Mouse (Mus musculus): Measurements from ENCODE around the gene Olfr1333. TPM values are rescaled to one million over a fixed set of nuclear protein-coding genes. Genes with fewer than 3 reads are reported as not detected.
"Not testable (repeated sequence)": the region's sequence is repeated elsewhere in the genome, so short reads cannot be mapped to it uniquely, and the experiment has no call there.

Olfr1333 gene
- not detected in 2 replicates for polyA plus RNA-seq (2014; fragmentation: Nextera tagmentation; extraction: Ambion mirVana)

- no peak within 1 kb of the TSS for H3K4me2 ChIP-seq
- no peak within 1 kb of the TSS for H3K4me3 ChIP-seq (ENCODE audit: low read depth, low read length)
- no peak within 1 kb of the TSS for H3K9ac ChIP-seq (ENCODE audit: low read depth, low read length)
- no peak for ATAC-seq (replicated peaks; ENCODE audit: low FRiP score)
- WGBS: 94% methylated on average over 1 of the region's 1 CpGs
- no peak within 1 kb of the TSS for H3K27ac ChIP-seq (ENCODE audit: low read depth, low read length)
- no peaks in the 10 kb centered on the region for H3K9me3 ChIP-seq (ENCODE audit: control insufficient read depth, low read length)
- no peaks in the 10 kb centered on the region for H3K4me1 ChIP-seq (replicated peaks; ENCODE audit: control insufficient read depth, insufficient read depth, low read length)
- H3K36me3 ChIP-seq (ENCODE audit: control insufficient read depth, insufficient read depth, low read length): no peaks in the 10 kb centered on the region
- H3K27me3 ChIP-seq (replicated peaks; ENCODE audit: control insufficient read depth, insufficient read depth, low read length): no peaks in the 10 kb centered on the region
- no peak for DNase-seq (ENCODE audit: low spot score)
Measured at GRCm38 (mm10) chr4:118836179-118836578, at the start of gene Olfr1333. Gene Olfr1333, minus strand, starts transcription at chr4:118836279.

- Histone ChIP-seq H3K9me3 (ENCODE audit: control insufficient read depth, low read length) (no peaks in the 10 kb centered on the region), H3K4me2 (no peak overlapping the region), H3K4me3 (ENCODE audit: low read depth, low read length) (no peak overlapping the region), H3K36me3 (ENCODE audit: control insufficient read depth, insufficient read depth, low read length) (no peaks in the 10 kb centered on the region), H3K27me3 (replicated peaks; ENCODE audit: control insufficient read depth, insufficient read depth, low read length) (no peaks in the 10 kb centered on the region), H3K27ac (ENCODE audit: low read depth, low read length) (no peak overlapping the region), H3K9ac (ENCODE audit: low read depth, low read length) (no peak overlapping the region), H3K4me1 (replicated peaks; ENCODE audit: control insufficient read depth, insufficient read depth, low read length) (no peaks in the 10 kb centered on the region)
- DNase-seq (ENCODE audit: low spot score): no peak
- ATAC-seq (replicated peaks; ENCODE audit: low FRiP score): no peak
Measured at GRCm38 (mm10) chr4:118867566-118867965, 31.5 kb upstream of the Olfr1333 start.

GRCm38 (mm10) chr4:118864349-118864748, 28.3 kb upstream of the Olfr1333 start, which contains the start of gene Olfr1331:
Gene Olfr1331, plus strand, starts transcription at chr4:118864649.
- H3K9me3 ChIP-seq (ENCODE audit: control insufficient read depth, low read length): no peaks in the 10 kb centered on the region
- no peak within 1 kb of the TSS for H3K9ac ChIP-seq (ENCODE audit: low read depth, low read length)
- no peaks in the 10 kb centered on the region for H3K4me1 ChIP-seq (replicated peaks; ENCODE audit: control insufficient read depth, insufficient read depth, low read length)
- WGBS: 88% methylated on average over 1 of the region's 1 CpGs
- DNase-seq (ENCODE audit: low spot score): no peak
- no peak within 1 kb of the TSS for H3K4me3 ChIP-seq (ENCODE audit: low read depth, low read length)
- no peak for ATAC-seq (replicated peaks; ENCODE audit: low FRiP score)
- no peak within 1 kb of the TSS for H3K4me2 ChIP-seq
- no peaks in the 10 kb centered on the region for H3K27me3 ChIP-seq (replicated peaks; ENCODE audit: control insufficient read depth, insufficient read depth, low read length)
- no peak within 1 kb of the TSS for H3K27ac ChIP-seq (ENCODE audit: low read depth, low read length)
- H3K36me3 ChIP-seq (ENCODE audit: control insufficient read depth, insufficient read depth, low read length): no peaks in the 10 kb centered on the region

- DNase-seq (ENCODE audit: low spot score) (no peak), ATAC-seq (replicated peaks; ENCODE audit: low FRiP score) (no peak)
- Histone ChIP-seq H3K9me3 (ENCODE audit: control insufficient read depth, low read length) (no peaks in the 10 kb centered on the region), H3K4me3 (ENCODE audit: low read depth, low read length) (no peak overlapping the region), H3K27ac (ENCODE audit: low read depth, low read length) (no peak overlapping the region), H3K9ac (ENCODE audit: low read depth, low read length) (no peak overlapping the region), H3K4me1 (replicated peaks; ENCODE audit: control insufficient read depth, insufficient read depth, low read length) (no peaks in the 10 kb centered on the region), H3K4me2 (no peak overlapping the region), H3K36me3 (ENCODE audit: control insufficient read depth, insufficient read depth, low read length) (no peaks in the 10 kb centered on the region), H3K27me3 (replicated peaks; ENCODE audit: control insufficient read depth, insufficient read depth, low read length) (no peaks in the 10 kb centered on the region)
- 52% methylated on average over 4 of the region's 4 CpGs for WGBS
Measured at GRCm38 (mm10) chr4:118862704-118863103, 26.6 kb upstream of the Olfr1333 start.

- Histone ChIP-seq H3K4me1 (replicated peaks; ENCODE audit: control insufficient read depth, insufficient read depth, low read length) (no peaks in the 10 kb centered on the region), H3K4me3 (ENCODE audit: low read depth, low read length) (no peak overlapping the region), H3K27me3 (replicated peaks; ENCODE audit: control insufficient read depth, insufficient read depth, low read length) (no peaks in the 10 kb centered on the region), H3K36me3 (ENCODE audit: control insufficient read depth, insufficient read depth, low read length) (no peaks in the 10 kb centered on the region), H3K4me2 (no peak overlapping the region), H3K9me3 (ENCODE audit: control insufficient read depth, low read length) (no peaks in the 10 kb centered on the region), H3K27ac (ENCODE audit: low read depth, low read length) (no peak overlapping the region), H3K9ac (ENCODE audit: low read depth, low read length) (no peak overlapping the region)
- WGBS: 75% methylated on average over 1 of the region's 1 CpGs
- DNase-seq (ENCODE audit: low spot score): no peak
- no peak for ATAC-seq (replicated peaks; ENCODE audit: low FRiP score)
Measured at GRCm38 (mm10) chr4:118861791-118862190, 25.7 kb upstream of the Olfr1333 start.

- Histone ChIP-seq H3K4me3 (ENCODE audit: low read depth, low read length) (no peak overlapping the region), H3K27ac (ENCODE audit: low read depth, low read length) (no peak overlapping the region), H3K36me3 (ENCODE audit: control insufficient read depth, insufficient read depth, low read length) (no peaks in the 10 kb centered on the region), H3K4me1 (replicated peaks; ENCODE audit: control insufficient read depth, insufficient read depth, low read length) (no peaks in the 10 kb centered on the region), H3K9ac (ENCODE audit: low read depth, low read length) (no peak overlapping the region), H3K27me3 (replicated peaks; ENCODE audit: control insufficient read depth, insufficient read depth, low read length) (no peaks in the 10 kb centered on the region), H3K4me2 (no peak overlapping the region), H3K9me3 (ENCODE audit: control insufficient read depth, low read length) (no peaks in the 10 kb centered on the region)
- DNase-seq (ENCODE audit: low spot score): no peak
- 83% methylated on average over 1 of the region's 1 CpGs for WGBS
- ATAC-seq (replicated peaks; ENCODE audit: low FRiP score): no peak
Measured at GRCm38 (mm10) chr4:118818921-118819320, 17.2 kb downstream of the Olfr1333 start.

- no peak within 1 kb of the TSS for H3K27ac ChIP-seq (ENCODE audit: low read depth, low read length)
- H3K9ac ChIP-seq (ENCODE audit: low read depth, low read length): no peak within 1 kb of the TSS
- no peak within 1 kb of the TSS for H3K4me3 ChIP-seq (ENCODE audit: low read depth, low read length)
- H3K36me3 ChIP-seq (ENCODE audit: control insufficient read depth, insufficient read depth, low read length): no peaks in the 10 kb centered on the region
- DNase-seq (ENCODE audit: low spot score): no peak
- ATAC-seq (replicated peaks; ENCODE audit: low FRiP score): no peak
- no peak within 1 kb of the TSS for H3K4me2 ChIP-seq
- no peaks in the 10 kb centered on the region for H3K27me3 ChIP-seq (replicated peaks; ENCODE audit: control insufficient read depth, insufficient read depth, low read length)
- H3K4me1 ChIP-seq (replicated peaks; ENCODE audit: control insufficient read depth, insufficient read depth, low read length): no peaks in the 10 kb centered on the region
- 82% methylated on average over 4 of the region's 4 CpGs for WGBS
- no peaks in the 10 kb centered on the region for H3K9me3 ChIP-seq (ENCODE audit: control insufficient read depth, low read length)
Measured at GRCm38 (mm10) chr4:118809844-118810243, 26.2 kb downstream of the Olfr1333 start, which contains the start of gene Olfr1335. Gene Olfr1335, minus strand, starts transcription at chr4:118809944.

- ATAC-seq (replicated peaks; ENCODE audit: low FRiP score); H3K9ac ChIP-seq (ENCODE audit: low read depth, low read length); H3K27ac ChIP-seq (ENCODE audit: low read depth, low read length); H3K27me3 ChIP-seq (replicated peaks; ENCODE audit: control insufficient read depth, insufficient read depth, low read length); DNase-seq (ENCODE audit: low spot score); H3K4me2 ChIP-seq; H3K4me3 ChIP-seq (ENCODE audit: low read depth, low read length); H3K36me3 ChIP-seq (ENCODE audit: control insufficient read depth, insufficient read depth, low read length); H3K4me1 ChIP-seq (replicated peaks; ENCODE audit: control insufficient read depth, insufficient read depth, low read length); H3K9me3 ChIP-seq (ENCODE audit: control insufficient read depth, low read length): not testable (repeated sequence)
Measured at GRCm38 (mm10) chr4:118792796-118793195, 43.3 kb downstream of the Olfr1333 start.

- Histone ChIP-seq H3K4me2 (no peak within 1 kb of the TSS), H3K36me3 (ENCODE audit: control insufficient read depth, insufficient read depth, low read length) (no peaks in the 10 kb centered on the region), H3K9me3 (ENCODE audit: control insufficient read depth, low read length) (no peaks in the 10 kb centered on the region), H3K4me3 (ENCODE audit: low read depth, low read length) (no peak within 1 kb of the TSS), H3K27ac (ENCODE audit: low read depth, low read length) (no peak within 1 kb of the TSS), H3K27me3 (replicated peaks; ENCODE audit: control insufficient read depth, insufficient read depth, low read length) (no peaks in the 10 kb centered on the region), H3K9ac (ENCODE audit: low read depth, low read length) (no peak within 1 kb of the TSS), H3K4me1 (replicated peaks; ENCODE audit: control insufficient read depth, insufficient read depth, low read length) (no peaks in the 10 kb centered on the region)
- no peak for ATAC-seq (replicated peaks; ENCODE audit: low FRiP score)
- 61% methylated on average over 2 of the region's 2 CpGs for WGBS
- DNase-seq (ENCODE audit: low spot score): no peak
Measured at GRCm38 (mm10) chr4:118782486-118782885, 53.6 kb downstream of the Olfr1333 start, which contains the start of gene Olfr1337. Gene Olfr1337, minus strand, starts transcription at chr4:118782586.
